Mouse (Mus musculus): Measurements from ENCODE around the gene Fancc. TPM values are rescaled to one million over a fixed set of nuclear protein-coding genes. Genes with fewer than 3 reads are reported as not detected.
A peak's percentile ranks its signal among the peaks of the same experiment; 100 is the strongest.
"Not testable (repeated sequence)": the region's sequence is repeated elsewhere in the genome, so short reads cannot be mapped to it uniquely, and the experiment has no call there.

Fancc gene
- polyA plus RNA-seq, 1 experiment from 2014 or later = 15.5 TPM

DNA sequence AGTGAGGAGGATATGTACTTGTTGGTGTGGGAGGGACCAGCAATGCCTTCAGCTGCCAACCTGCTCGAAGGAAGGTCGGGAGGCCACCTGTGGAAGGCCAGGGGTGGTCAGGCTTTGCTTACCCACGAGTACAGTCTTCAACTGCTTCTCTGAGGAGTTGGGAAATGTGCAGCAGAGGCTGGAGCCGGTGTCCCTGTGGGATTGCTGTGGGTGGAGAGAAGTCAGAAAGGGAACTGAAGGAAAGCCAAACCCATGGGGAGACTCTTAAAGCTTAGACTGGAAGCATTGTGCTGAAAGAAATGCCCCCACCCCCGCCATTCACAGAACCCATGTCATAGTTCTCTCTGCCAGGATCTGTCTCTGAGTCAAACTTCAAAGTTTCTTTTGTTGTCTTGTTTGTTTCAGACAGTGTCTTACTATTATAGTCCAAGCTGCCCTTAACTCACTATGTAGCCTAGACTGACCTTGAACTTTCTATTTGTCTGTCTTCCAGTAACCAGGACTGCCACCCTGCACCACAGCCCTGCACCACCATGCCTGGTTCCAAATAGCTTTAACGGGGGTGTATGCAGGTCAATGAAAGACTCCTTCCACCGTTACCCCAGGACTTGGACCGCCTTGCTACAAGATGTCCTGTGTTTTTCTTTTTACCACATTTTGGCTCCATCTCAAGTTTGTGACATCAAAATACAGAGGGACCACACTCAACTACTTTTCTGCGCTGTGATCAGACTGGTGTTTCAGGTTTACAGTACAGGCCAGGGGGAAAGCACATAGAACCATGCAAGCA, 173.6 kb downstream of the Fancc start:
- Histone ChIP-seq H3K4me1 (replicated peaks) (peaks cover 9% of the 10 kb centered on the region), H3K27me3 (0 out of 2 replicates have a peak, but pooled peaks cover 4% of the 10 kb centered on the region), H3K9me3 (no peaks in the 10 kb centered on the region), H3K4me2 (no peak overlapping the region), H3K36me3 (0 out of 2 replicates have a peak, but pooled peaks cover 2% of the 10 kb centered on the region), H3K9ac (no peak overlapping the region), H3K27ac (replicated peaks) (no peak overlapping the region), H3K4me3 (no peak overlapping the region)
- peak; percentile 17; the same call in 1 of the 2 replicates for ATAC-seq (ENCODE audit: low FRiP score, low read depth)
- WGBS = 70% methylated on average over 9 of the region's 9 CpGs

DNA sequence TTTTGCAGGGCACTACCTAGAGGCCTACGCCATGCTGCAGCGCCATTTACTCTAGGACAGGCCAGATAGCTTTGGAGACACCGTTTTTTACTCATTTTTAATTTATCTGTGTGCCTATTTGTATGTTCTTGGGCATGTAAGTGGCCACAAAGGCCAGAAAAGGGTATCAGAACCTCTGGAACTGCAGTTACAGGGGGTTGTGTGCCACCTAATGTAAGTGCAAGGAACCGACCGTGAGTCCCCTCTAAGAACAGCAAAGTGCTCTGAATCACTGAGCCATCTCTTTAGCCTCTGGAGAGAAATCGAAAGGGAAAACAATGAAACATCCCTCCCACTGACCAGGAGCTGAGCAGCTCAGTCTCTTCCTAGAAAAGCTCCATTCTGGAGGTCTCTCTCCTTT, 174.3 kb downstream of the Fancc start:
- 80% methylated on average over 6 of the region's 6 CpGs for WGBS
- Histone ChIP-seq H3K9ac (no peak overlapping the region), H3K36me3 (0 out of 2 replicates have a peak, but pooled peaks cover 2% of the 10 kb centered on the region), H3K4me1 (replicated peaks) (peaks cover 10% of the 10 kb centered on the region), H3K27me3 (no peaks in the 10 kb centered on the region), H3K27ac (replicated peaks) (no peak overlapping the region), H3K4me2 (no peak overlapping the region), H3K4me3 (no peak overlapping the region), H3K9me3 (no peaks in the 10 kb centered on the region)
- no peak for ATAC-seq (ENCODE audit: low FRiP score, low read depth)

DNA sequence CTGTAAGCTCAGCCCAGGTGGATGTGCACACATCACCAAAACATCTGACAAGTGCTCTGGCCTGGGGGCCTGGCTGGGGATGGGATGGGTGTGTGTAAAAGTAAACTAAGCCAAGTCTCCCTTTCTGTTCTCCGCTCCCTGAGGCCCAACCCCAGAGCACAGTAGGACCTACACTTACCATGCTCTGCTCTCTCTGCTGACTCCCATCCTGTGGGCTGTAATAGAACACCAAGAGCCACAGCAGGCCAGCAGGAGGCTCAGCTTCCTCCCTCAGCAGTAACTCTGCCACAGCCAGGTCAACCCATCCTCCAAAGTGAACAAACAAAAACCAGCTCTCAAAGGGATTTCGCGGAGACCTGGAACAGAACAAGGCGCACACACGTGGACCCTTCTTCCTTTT, 175.4 kb downstream of the Fancc start:
- H3K4me1 ChIP-seq (replicated peaks) = peaks cover 16% of the 10 kb centered on the region
- H3K27me3 ChIP-seq = no peaks in the 10 kb centered on the region
- 0 out of 2 replicates have a peak, but pooled peaks cover 2% of the 10 kb centered on the region for H3K36me3 ChIP-seq
- 74% methylated on average over 5 of the region's 5 CpGs for WGBS
- H3K9ac ChIP-seq = no peak overlapping the region
- ATAC-seq (ENCODE audit: low FRiP score, low read depth) = no peak
- no peak overlapping the region for H3K4me2 ChIP-seq
- H3K9me3 ChIP-seq = no peaks in the 10 kb centered on the region
- no peak overlapping the region for H3K4me3 ChIP-seq
- no peak overlapping the region for H3K27ac ChIP-seq (replicated peaks)

DNA sequence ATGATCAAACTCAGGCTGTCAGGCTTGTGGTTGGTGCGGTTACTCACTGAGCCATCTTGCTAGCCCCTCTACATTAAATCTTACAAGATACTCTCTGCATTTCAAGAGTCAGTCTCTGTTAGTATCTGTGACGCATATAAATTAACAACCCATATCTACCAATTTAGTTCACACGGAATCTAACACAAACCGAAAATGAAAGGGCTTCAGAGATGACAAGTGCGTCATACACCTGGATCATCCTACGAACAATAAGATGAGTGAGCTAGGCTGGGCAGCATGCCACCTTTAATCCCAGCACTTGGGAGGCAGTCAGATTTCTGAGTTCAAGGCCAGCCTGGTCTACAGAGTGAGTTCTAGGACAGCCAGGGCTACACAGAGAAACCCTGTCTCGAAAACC, 177.3 kb downstream of the Fancc start:
- Histone ChIP-seq H3K27me3 (no peaks in the 10 kb centered on the region), H3K9ac (no peak overlapping the region), H3K4me1 (replicated peaks) (peaks cover 16% of the 10 kb centered on the region), H3K4me2 (no peak overlapping the region), H3K4me3 (no peak overlapping the region), H3K9me3 (no peaks in the 10 kb centered on the region), H3K27ac (replicated peaks) (no peak overlapping the region), H3K36me3 (0 out of 2 replicates have a peak, but pooled peaks cover 2% of the 10 kb centered on the region)
- WGBS = 97% methylated on average over 7 of the region's 7 CpGs
- ATAC-seq (ENCODE audit: low FRiP score, low read depth) = no peak

DNA sequence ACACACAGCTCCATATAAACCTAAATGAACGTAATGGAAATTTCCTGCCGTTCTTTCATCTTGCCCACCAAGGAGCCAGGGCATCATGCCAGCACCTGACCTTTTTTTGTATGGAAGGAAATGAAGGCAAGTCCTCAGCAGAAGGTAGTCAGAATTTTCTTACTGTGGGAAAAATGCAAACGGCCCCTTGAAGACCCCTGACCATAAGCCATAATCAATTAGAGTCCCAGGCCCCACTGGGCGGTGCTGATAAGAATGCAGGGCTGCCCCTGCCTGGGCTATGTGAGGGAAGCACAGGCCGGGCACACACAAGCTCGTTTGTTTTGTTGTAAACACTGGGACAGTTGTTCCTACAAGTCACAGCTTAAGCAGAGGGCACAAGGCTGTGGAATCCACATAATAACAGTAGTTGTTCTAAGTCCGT, 179.4 kb downstream of the Fancc start:
- H3K36me3 ChIP-seq = 0 out of 2 replicates have a peak, but pooled peaks cover 2% of the 10 kb centered on the region
- H3K27ac ChIP-seq (replicated peaks) = no peak overlapping the region
- H3K4me1 ChIP-seq (replicated peaks) = peaks cover 7% of the 10 kb centered on the region; the same call in 1 of the 2 replicates
- no peaks in the 10 kb centered on the region for H3K27me3 ChIP-seq
- no peak overlapping the region for H3K9ac ChIP-seq
- ATAC-seq (ENCODE audit: low FRiP score, low read depth) = no peak
- H3K9me3 ChIP-seq = no peaks in the 10 kb centered on the region
- H3K4me3 ChIP-seq = no peak overlapping the region
- H3K4me2 ChIP-seq = no peak overlapping the region
- 49% methylated on average over 7 of the region's 7 CpGs for WGBS

DNA sequence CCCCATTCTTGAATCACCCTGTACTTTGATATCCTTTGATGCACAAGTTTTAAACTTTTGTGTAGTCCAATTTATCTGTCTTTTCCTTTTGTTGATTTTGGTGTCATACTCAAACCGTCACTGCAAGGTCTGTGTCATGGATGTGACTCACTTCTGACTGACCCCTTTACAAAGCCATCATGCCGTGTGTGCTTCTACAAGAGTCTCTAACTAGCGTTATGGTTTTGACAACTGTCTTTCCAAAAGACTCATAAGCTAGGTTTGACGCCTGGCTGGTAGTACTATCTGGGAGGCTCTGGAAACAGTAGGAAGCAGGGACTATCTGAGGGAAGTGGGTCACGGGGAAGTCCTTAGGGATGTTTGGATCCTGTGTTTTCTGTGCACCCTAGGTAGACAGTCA, 180.7 kb downstream of the Fancc start:
- H3K4me2 ChIP-seq = no peak overlapping the region
- no peak for ATAC-seq (ENCODE audit: low FRiP score, low read depth)
- H3K27me3 ChIP-seq = no peaks in the 10 kb centered on the region
- peaks cover 7% of the 10 kb centered on the region; the same call in 1 of the 2 replicates for H3K4me1 ChIP-seq (replicated peaks)
- H3K9ac ChIP-seq = no peak overlapping the region
- no peaks in the 10 kb centered on the region for H3K9me3 ChIP-seq
- no peak overlapping the region for H3K4me3 ChIP-seq
- no peak overlapping the region for H3K27ac ChIP-seq (replicated peaks)
- WGBS = 93% methylated on average over 5 of the region's 5 CpGs
- H3K36me3 ChIP-seq = 0 out of 2 replicates have a peak, but pooled peaks cover 2% of the 10 kb centered on the region

DNA sequence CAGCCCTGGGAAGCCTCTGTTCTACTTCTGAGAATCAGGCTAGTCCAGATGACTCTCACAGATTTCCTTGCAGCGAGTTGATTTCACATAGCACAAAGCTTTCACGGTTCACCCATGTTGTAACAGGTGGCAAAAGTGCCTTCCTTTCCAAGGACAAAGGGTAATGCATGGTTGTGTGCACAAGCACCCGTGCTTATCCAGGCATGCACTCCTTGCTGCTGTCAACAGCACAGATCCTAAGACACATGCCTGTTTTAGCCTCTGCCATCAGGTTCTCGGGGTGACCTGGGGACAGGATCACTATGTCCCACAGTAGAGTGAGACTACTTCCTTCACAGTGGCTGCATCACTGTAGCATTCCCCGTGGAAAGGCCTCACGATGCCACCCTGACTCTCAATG, 181.3 kb downstream of the Fancc start:
- no peak overlapping the region for H3K4me3 ChIP-seq
- WGBS = 89% methylated on average over 6 of the region's 6 CpGs
- no peak overlapping the region for H3K9ac ChIP-seq

DNA sequence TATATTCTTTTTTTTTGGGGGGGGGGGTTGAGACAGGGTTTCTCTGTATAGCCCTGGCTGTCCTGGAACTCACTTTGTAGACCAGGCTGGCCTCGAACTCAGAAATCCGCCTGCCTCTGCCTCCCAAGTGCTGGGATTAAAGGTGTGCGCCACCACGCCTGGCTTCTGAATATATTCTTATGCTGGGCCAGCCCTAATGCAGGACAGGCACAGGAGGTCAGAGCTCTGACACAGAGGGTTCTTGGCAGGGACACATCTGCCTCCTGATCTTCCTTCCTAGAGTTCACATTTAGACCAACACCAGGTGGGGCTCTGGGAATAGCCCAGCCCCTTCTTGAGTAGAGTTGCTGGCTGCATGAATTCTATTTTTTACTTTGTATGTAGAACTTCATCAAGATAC, 182.0 kb downstream of the Fancc start:
- not testable (repeated sequence) for H3K4me2 ChIP-seq; H3K4me1 ChIP-seq (replicated peaks); ATAC-seq (ENCODE audit: low FRiP score, low read depth); H3K4me3 ChIP-seq; H3K27me3 ChIP-seq; H3K27ac ChIP-seq (replicated peaks); H3K36me3 ChIP-seq; H3K9me3 ChIP-seq; H3K9ac ChIP-seq
- WGBS = 97% methylated on average over 4 of the region's 4 CpGs

More for the DNA sequence above, 181.3 kb downstream of the Fancc start:
- Histone ChIP-seq H3K27ac (replicated peaks) (no peak overlapping the region), H3K9me3 (no peaks in the 10 kb centered on the region), H3K27me3 (no peaks in the 10 kb centered on the region), H3K36me3 (0 out of 2 replicates have a peak, but pooled peaks cover 1% of the 10 kb centered on the region), H3K4me1 (replicated peaks) (peaks cover 7% of the 10 kb centered on the region; the same call in 1 of the 2 replicates), H3K4me2 (no peak overlapping the region)
- no peak for ATAC-seq (ENCODE audit: low FRiP score, low read depth)

DNA sequence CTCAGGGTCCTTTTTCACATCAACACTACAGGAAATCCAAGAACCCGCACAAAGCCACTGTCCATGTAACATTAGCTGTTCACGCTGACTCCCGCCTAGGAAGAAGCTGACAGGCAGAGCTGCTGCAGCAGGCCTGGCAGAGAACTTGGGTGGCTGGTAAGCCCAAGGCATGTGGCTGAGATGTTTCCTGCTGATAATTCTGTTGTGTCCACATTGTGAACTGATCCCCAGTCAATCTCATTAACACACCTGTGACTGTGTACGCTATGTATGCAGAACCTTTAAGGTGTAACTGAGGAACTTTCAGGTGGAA, 182.5 kb downstream of the Fancc start:
- Histone ChIP-seq H3K4me3 (no peak overlapping the region), H3K9ac (no peak overlapping the region), H3K27ac (replicated peaks) (no peak overlapping the region), H3K4me1 (replicated peaks) (peaks cover 7% of the 10 kb centered on the region; the same call in 1 of the 2 replicates), H3K9me3 (no peaks in the 10 kb centered on the region), H3K27me3 (no peaks in the 10 kb centered on the region), H3K4me2 (no peak overlapping the region), H3K36me3 (no peaks in the 10 kb centered on the region)
- 85% methylated on average over 4 of the region's 4 CpGs for WGBS
- no peak for ATAC-seq (ENCODE audit: low FRiP score, low read depth)

DNA sequence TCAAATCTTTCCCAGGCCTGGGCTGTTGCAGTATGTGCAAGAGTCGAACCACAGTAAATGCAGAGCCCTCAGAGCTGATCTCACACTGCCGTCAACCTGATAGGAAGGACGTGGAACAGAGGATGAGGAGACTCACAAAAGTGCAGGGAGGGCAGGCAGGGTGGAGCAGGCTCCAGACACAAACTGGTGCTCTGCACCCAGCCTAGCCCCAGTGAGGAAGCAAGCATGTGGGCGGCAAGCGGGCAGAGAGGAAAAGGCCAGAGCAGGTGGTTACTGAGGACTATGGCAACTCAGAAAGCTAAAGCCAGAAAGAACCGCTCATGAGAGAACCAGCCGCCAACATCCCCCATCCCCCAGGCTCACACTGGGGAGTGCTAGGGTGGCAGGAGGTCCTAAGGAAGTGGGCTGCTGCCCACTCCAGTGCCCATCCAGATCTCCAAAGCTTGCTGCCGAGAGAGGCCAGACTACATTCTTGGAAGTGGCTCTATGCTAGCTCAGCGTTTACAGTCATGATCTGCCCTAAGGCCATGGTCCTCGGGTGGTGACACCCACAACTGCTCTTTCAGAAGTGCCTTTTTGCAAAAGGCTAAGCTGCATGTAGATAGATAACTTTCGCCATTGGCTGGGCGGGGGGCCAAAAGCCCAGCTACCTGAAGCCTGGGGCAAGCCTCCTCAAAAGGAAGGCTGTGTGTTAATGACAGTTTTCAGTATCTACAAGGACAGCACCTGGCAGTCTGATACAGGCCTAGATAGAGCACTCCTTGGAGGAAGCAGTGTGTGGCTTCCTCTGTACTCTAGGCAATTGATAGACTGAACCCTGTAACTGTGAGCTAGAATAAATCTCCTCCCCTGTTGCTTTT, 183.1 kb downstream of the Fancc start:
- H3K4me1 ChIP-seq (replicated peaks) = peaks cover 7% of the 10 kb centered on the region; the same call in 1 of the 2 replicates
- H3K27me3 ChIP-seq = no peaks in the 10 kb centered on the region
- H3K9ac ChIP-seq = no peak overlapping the region
- ATAC-seq (ENCODE audit: low FRiP score, low read depth) = no peak
- H3K27ac ChIP-seq (replicated peaks) = no peak overlapping the region
- no peak overlapping the region for H3K4me3 ChIP-seq
- no peaks in the 10 kb centered on the region for H3K36me3 ChIP-seq
- no peak overlapping the region for H3K4me2 ChIP-seq
- H3K9me3 ChIP-seq = no peaks in the 10 kb centered on the region
- 88% methylated on average over 12 of the region's 12 CpGs for WGBS

DNA sequence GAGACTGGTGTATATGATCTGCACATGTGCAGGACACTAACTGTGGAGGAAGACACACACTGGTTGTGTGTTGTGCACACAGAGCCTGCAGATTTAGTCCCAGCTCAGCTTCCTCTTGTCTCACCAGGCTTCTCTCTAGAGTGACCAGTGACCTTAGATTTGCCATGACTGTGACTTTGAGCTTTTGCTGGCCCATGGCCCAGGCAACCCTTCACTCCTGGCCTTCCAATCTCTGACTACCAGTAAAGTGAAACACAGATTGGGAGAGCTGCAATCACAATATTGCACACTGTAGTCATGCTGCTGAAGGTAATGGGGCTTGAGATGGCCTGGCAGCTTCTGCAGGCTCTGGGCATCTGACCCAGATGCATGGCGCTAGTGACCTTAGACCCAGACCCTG, 183.8 kb downstream of the Fancc start:
- H3K36me3 ChIP-seq = no peaks in the 10 kb centered on the region
- H3K27me3 ChIP-seq = no peaks in the 10 kb centered on the region
- H3K9ac ChIP-seq = no peak overlapping the region
- H3K4me2 ChIP-seq = no peak overlapping the region
- no peak overlapping the region for H3K27ac ChIP-seq (replicated peaks)
- H3K9me3 ChIP-seq = no peaks in the 10 kb centered on the region
- H3K4me3 ChIP-seq = no peak overlapping the region
- 100% methylated on average over 1 of the region's 1 CpGs for WGBS
- H3K4me1 ChIP-seq (replicated peaks) = peaks cover 7% of the 10 kb centered on the region; the same call in 1 of the 2 replicates
- no peak for ATAC-seq (ENCODE audit: low FRiP score, low read depth)

DNA sequence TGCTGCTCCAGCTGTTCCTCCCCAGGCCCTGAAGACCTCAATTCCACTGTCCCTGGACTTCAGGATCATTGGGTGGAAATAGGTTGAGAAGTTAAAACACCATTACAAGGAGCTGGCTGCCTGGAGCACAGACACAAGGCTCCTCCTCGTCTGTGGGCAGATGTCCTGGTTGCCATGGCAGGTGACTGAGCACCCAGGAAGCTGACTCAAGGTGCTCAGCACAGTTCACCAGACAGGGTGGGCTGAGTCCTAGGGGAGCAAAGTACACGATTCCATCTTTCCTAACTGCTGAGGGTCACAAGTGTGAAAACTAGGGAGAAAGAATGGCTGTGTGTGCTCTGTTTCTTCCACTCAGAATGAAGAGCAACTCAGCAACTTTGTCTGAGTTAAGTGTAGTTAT, 185.9 kb downstream of the Fancc start:
- H3K4me2 ChIP-seq = no peak overlapping the region
- H3K4me1 ChIP-seq (replicated peaks) = no peaks in the 10 kb centered on the region
- ATAC-seq (ENCODE audit: low FRiP score, low read depth) = no peak
- H3K27me3 ChIP-seq = no peaks in the 10 kb centered on the region
- H3K9me3 ChIP-seq = no peaks in the 10 kb centered on the region
- H3K9ac ChIP-seq = no peak overlapping the region
- H3K4me3 ChIP-seq = no peak overlapping the region
- no peak overlapping the region for H3K27ac ChIP-seq (replicated peaks)
- no peaks in the 10 kb centered on the region for H3K36me3 ChIP-seq
- 68% methylated on average over 2 of the region's 2 CpGs for WGBS

All from hindbrain, embryonic 15.5 days (tissue).